Mouse (Mus musculus) monocyte, adult 5-6 weeks (primary cell): Measurements from ENCODE around the gene Angptl8. TPM values are rescaled to one million over a fixed set of nuclear protein-coding genes. Genes with fewer than 3 reads are reported as not detected.
"Not testable (repeated sequence)": the region's sequence is repeated elsewhere in the genome, so short reads cannot be mapped to it uniquely, and the experiment has no call there.

Experiments used
- ATAC-seq: fragments of 153-309, 156-312 bp; replicated peaks from 2 replicates; pipeline ENCODE4 v1.8.0; 2017; ENCODE audit warnings: mild to moderate bottlenecking; ENCODE audit not compliant: low TSS enrichment, insufficient number of reproducible peaks, severe bottlenecking, poor library complexity, low FRiP score
- total RNA-seq: library from RNA; stranded (forward); fragments of 200-1000, 200-491, 200-594 nt; gene quantifications from 3 replicates; pipeline ENCODE4 v1.2.3, GENCODE M21; 2017

Gene Angptl8
- total RNA-seq, 1 experiment from 2014 or later: not detected

GRCm38 (mm10) chr9:21845381-21846080 lies 10.2 kb downstream of the Angptl8 start:
- no peak for ATAC-seq

GRCm38 (mm10) chr9:21846755-21847341 lies 11.5 kb downstream of the Angptl8 start:
- no peak for ATAC-seq

GRCm38 (mm10) chr9:21847425-21847824 lies 12.1 kb downstream of the Angptl8 start:
- ATAC-seq: no peak

- ATAC-seq: no peak
These were observed 12.6 kb downstream of the Angptl8 start for GRCm38 (mm10) chr9:21847926-21848325.

- ATAC-seq: no peak
These were observed 14.7 kb downstream of the Angptl8 start for GRCm38 (mm10) chr9:21849691-21850677.

- no peak for ATAC-seq
These were observed 15.8 kb downstream of the Angptl8 start for GRCm38 (mm10) chr9:21851084-21851483.

- ATAC-seq: peak; percentile 77
These were observed 17.1 kb downstream of the Angptl8 start, which contains the start of gene Dock6 for GRCm38 (mm10) chr9:21852128-21853091. Gene Dock6 (minus strand): TSS chr9:21852635.

GRCm38 (mm10) chr9:21853961-21854360 lies 18.7 kb downstream of the Angptl8 start:
- no peak for ATAC-seq

GRCm38 (mm10) chr9:21854894-21855293 lies 19.6 kb downstream of the Angptl8 start:
- no peak for ATAC-seq

- no peak for ATAC-seq
These were observed 22.2 kb downstream of the Angptl8 start for GRCm38 (mm10) chr9:21857501-21857900.

GRCm38 (mm10) chr9:21858084-21858483 lies 22.8 kb downstream of the Angptl8 start:
- no peak for ATAC-seq

GRCm38 (mm10) chr9:21859606-21860005 lies 24.3 kb downstream of the Angptl8 start:
- ATAC-seq: no peak

- ATAC-seq: not testable (repeated sequence)
These were observed 25.0 kb downstream of the Angptl8 start for GRCm38 (mm10) chr9:21860349-21860748.

- no peak for ATAC-seq
These were observed 26.9 kb downstream of the Angptl8 start for GRCm38 (mm10) chr9:21862181-21862580.

- no peak for ATAC-seq
These were observed 30.5 kb downstream of the Angptl8 start for GRCm38 (mm10) chr9:21865673-21866398.

GRCm38 (mm10) chr9:21866641-21867040 lies 31.3 kb downstream of the Angptl8 start:
- ATAC-seq: no peak

- ATAC-seq: no peak
These were observed 32.4 kb downstream of the Angptl8 start for GRCm38 (mm10) chr9:21867726-21868125.

- not testable (repeated sequence) for ATAC-seq
These were observed 34.0 kb downstream of the Angptl8 start for GRCm38 (mm10) chr9:21869290-21869689.
